Comparison of ENCODE assay signal across 8 mouse cellular contexts in genomic region chr9:75910112-75910799, GRCm38 (mm10).
DNase-seq lines count a peak whose midpoint lies in the region; ATAC-seq and TF ChIP-seq lines count a peak whose summit lies in the region.

No protein-coding gene starts in this region.

- no peaks in the 10 kb centered on the region for H3K9me3 ChIP-seq in midbrain, embryonic 14.5 days (ENCODE audit: control insufficient read depth, low read length)
- no peaks in the 10 kb centered on the region for H3K9me3 ChIP-seq in midbrain, embryonic 15.5 days
- H3K9me3 ChIP-seq in embryonic facial prominence, embryonic 11.5 days (replicated peaks; ENCODE audit: control insufficient read depth, low read length): no peaks in the 10 kb centered on the region
- H3K9me3 ChIP-seq in heart, postnatal 0 days (replicated peaks; ENCODE audit: control insufficient read depth, low read length): no peaks in the 10 kb centered on the region
- no peaks in the 10 kb centered on the region for H3K9me3 ChIP-seq in limb, embryonic 14.5 days (ENCODE audit: control insufficient read depth, low read length)

- no peaks in the 10 kb centered on the region for H3K36me3 ChIP-seq in midbrain, embryonic 14.5 days (ENCODE audit: control insufficient read depth, insufficient read depth, low read length)
- H3K36me3 ChIP-seq in midbrain, embryonic 15.5 days (replicated peaks): no peaks in the 10 kb centered on the region
- H3K36me3 ChIP-seq in embryonic facial prominence, embryonic 11.5 days (replicated peaks; ENCODE audit: control insufficient read depth, insufficient read depth, low read depth, low read length): no peaks in the 10 kb centered on the region
- no peaks in the 10 kb centered on the region for H3K36me3 ChIP-seq in heart, postnatal 0 days (replicated peaks; ENCODE audit: control insufficient read depth, insufficient read depth, low read length)
- no peaks in the 10 kb centered on the region for H3K36me3 ChIP-seq in limb, embryonic 14.5 days (ENCODE audit: control insufficient read depth, insufficient read depth, low read length)

- H3K4me2 ChIP-seq in midbrain, embryonic 14.5 days (ENCODE audit: low read length): no peak overlapping the region
- H3K4me2 ChIP-seq in midbrain, embryonic 15.5 days: no peak overlapping the region
- H3K4me2 ChIP-seq in embryonic facial prominence, embryonic 11.5 days (ENCODE audit: low read depth, low read length): no peak overlapping the region
- H3K4me2 ChIP-seq in heart, postnatal 0 days (ENCODE audit: low read depth, low read length): no peak overlapping the region
- no peak overlapping the region for H3K4me2 ChIP-seq in limb, embryonic 14.5 days (replicated peaks; ENCODE audit: low read depth, low read length, severe bottlenecking)

- no peaks in the 10 kb centered on the region for H3K4me1 ChIP-seq in midbrain, embryonic 14.5 days (ENCODE audit: control insufficient read depth, insufficient read depth, low read length)
- no peaks in the 10 kb centered on the region for H3K4me1 ChIP-seq in midbrain, embryonic 15.5 days
- H3K4me1 ChIP-seq in embryonic facial prominence, embryonic 11.5 days (ENCODE audit: control insufficient read depth, insufficient read depth, low read length): no peaks in the 10 kb centered on the region
- H3K4me1 ChIP-seq in heart, postnatal 0 days (ENCODE audit: control insufficient read depth, insufficient read depth): no peaks in the 10 kb centered on the region
- H3K4me1 ChIP-seq in limb, embryonic 14.5 days (ENCODE audit: control insufficient read depth, insufficient read depth, low read length): 0 out of 2 replicates have a peak, but pooled peaks cover 3% of the 10 kb centered on the region

- H3K27me3 ChIP-seq in midbrain, embryonic 14.5 days (ENCODE audit: control insufficient read depth, insufficient read depth, low read length): no peaks in the 10 kb centered on the region
- H3K27me3 ChIP-seq in midbrain, embryonic 15.5 days (replicated peaks): no peaks in the 10 kb centered on the region
- H3K27me3 ChIP-seq in embryonic facial prominence, embryonic 11.5 days (ENCODE audit: control insufficient read depth, insufficient read depth, low read length): no peaks in the 10 kb centered on the region
- no peaks in the 10 kb centered on the region for H3K27me3 ChIP-seq in heart, postnatal 0 days (ENCODE audit: control insufficient read depth, insufficient read depth, low read length)
- no peaks in the 10 kb centered on the region for H3K27me3 ChIP-seq in limb, embryonic 14.5 days (ENCODE audit: control insufficient read depth, insufficient read depth, low read length)

- peak; percentile 49 for DNase-seq in midbrain, embryonic 14.5 days
- peak; percentile 19 for DNase-seq in embryonic facial prominence, embryonic 11.5 days (ENCODE audit: low spot score)
- DNase-seq in heart, postnatal 0 days (ENCODE audit: low spot score): peak; percentile 69
- peak; percentile 84 for DNase-seq in limb, embryonic 14.5 days (ENCODE audit: low spot score)
- DNase-seq in cerebellum, adult 9-11 months: no peak
- DNase-seq in spleen, postnatal 36 days (ENCODE audit: low spot score in 2 of 2): no peak

- no peak overlapping the region for H3K27ac ChIP-seq in midbrain, embryonic 14.5 days (replicated peaks; ENCODE audit: low read depth, low read length)
- no peak overlapping the region for H3K27ac ChIP-seq in midbrain, embryonic 15.5 days
- H3K27ac ChIP-seq in embryonic facial prominence, embryonic 11.5 days (replicated peaks; ENCODE audit: low read depth, low read length): no peak overlapping the region
- H3K27ac ChIP-seq in heart, postnatal 0 days (ENCODE audit: low read depth): 0 out of 2 replicates have a peak overlapping the region, but pooled peaks have one; percentile 18
- H3K27ac ChIP-seq in limb, embryonic 14.5 days (replicated peaks; ENCODE audit: low read depth, low read length): no peak overlapping the region

- 0 out of 2 replicates have a peak, but pooled peaks have one; percentile 59 for TF ChIP-seq EP300 in heart, postnatal 0 days (IDR thresholded peaks at IDR 0.05; ENCODE audit: low read depth)

- no peak for TF ChIP-seq POLR2A in limb, embryonic 14.5 days (IDR thresholded peaks at IDR 0.05; ENCODE audit: borderline replicate concordance, extremely low read depth, insufficient read depth, insufficient read length)

- no peak overlapping the region for H3K9ac ChIP-seq in midbrain, embryonic 14.5 days (replicated peaks; ENCODE audit: low read length)
- no peak overlapping the region for H3K9ac ChIP-seq in midbrain, embryonic 15.5 days
- H3K9ac ChIP-seq in embryonic facial prominence, embryonic 11.5 days (replicated peaks; ENCODE audit: low read length): no peak overlapping the region
- no peak overlapping the region for H3K9ac ChIP-seq in heart, postnatal 0 days (replicated peaks; ENCODE audit: low read depth, low read length)
- no peak overlapping the region for H3K9ac ChIP-seq in limb, embryonic 14.5 days (ENCODE audit: low read depth, low read length, severe bottlenecking)

- WGBS in midbrain, embryonic 14.5 days: 45% methylated on average over 7 of the region's 7 CpGs
- 47% methylated on average over 7 of the region's 7 CpGs for WGBS in midbrain, embryonic 15.5 days
- WGBS in embryonic facial prominence, embryonic 11.5 days: 30% methylated on average over 7 of the region's 7 CpGs
- WGBS in heart, postnatal 0 days: 28% methylated on average over 7 of the region's 7 CpGs
- 27% methylated on average over 7 of the region's 7 CpGs for WGBS in limb, embryonic 14.5 days

- no peak overlapping the region for H3K4me3 ChIP-seq in midbrain, embryonic 14.5 days (replicated peaks; ENCODE audit: low read depth, low read length)
- no peak overlapping the region for H3K4me3 ChIP-seq in midbrain, embryonic 15.5 days
- no peak overlapping the region for H3K4me3 ChIP-seq in embryonic facial prominence, embryonic 11.5 days (ENCODE audit: low read depth, low read length)
- no peak overlapping the region for H3K4me3 ChIP-seq in heart, postnatal 0 days (ENCODE audit: low read depth, low read length)
- no peak overlapping the region for H3K4me3 ChIP-seq in limb, embryonic 14.5 days (replicated peaks; ENCODE audit: low read length)

- ATAC-seq in midbrain, embryonic 14.5 days (ENCODE audit: low FRiP score, low TSS enrichment): 0 out of 2 replicates have a peak, but pooled peaks have one; percentile 20
- no peak for ATAC-seq in midbrain, embryonic 15.5 days (replicated peaks)
- no peak for ATAC-seq in embryonic facial prominence, embryonic 11.5 days (replicated peaks; ENCODE audit: insufficient number of reproducible peaks, low FRiP score, low TSS enrichment, low read depth)
- ATAC-seq in heart, postnatal 0 days (ENCODE audit: insufficient read depth, low read depth): peak; percentile 92
- peak; percentile 65 for ATAC-seq in limb, embryonic 14.5 days (ENCODE audit: low FRiP score, low read depth)
- ATAC-seq in frontal cortex, adult (ENCODE audit: low TSS enrichment): no peak

- TF ChIP-seq CTCF in heart, postnatal 0 days (IDR thresholded peaks at IDR 0.05; ENCODE audit: low read depth): no peak

Comparison
In these comparisons a context has a peak if more than half of its experiments do, and no peak if none do; other contexts are left out.
1. ATAC-seq: peak in midbrain, embryonic 14.5 days (single experiment), heart, postnatal 0 days (single experiment) and limb, embryonic 14.5 days (single experiment); none in midbrain, embryonic 15.5 days (single experiment), embryonic facial prominence, embryonic 11.5 days (single experiment) and frontal cortex, adult (single experiment).
2. DNase-seq: peak in midbrain, embryonic 14.5 days (single experiment), embryonic facial prominence, embryonic 11.5 days (single experiment), heart, postnatal 0 days (single experiment) and limb, embryonic 14.5 days (single experiment); none in cerebellum, adult 9-11 months (single experiment) and spleen, postnatal 36 days (0 of 2).